Mouse (Mus musculus): ENCODE measurements around the gene Unc119. TPM values are rescaled to one million over a fixed set of nuclear protein-coding genes. Genes with fewer than 3 reads are reported as not detected.

Gene Unc119
- polyA plus RNA-seq, 1 experiment from 2014 or later = 27.5 TPM

- 86% methylated on average over 5 of the region's 5 CpGs for WGBS
- no peak for ATAC-seq (ENCODE audit: insufficient read depth, low FRiP score)
These were observed 9.3 kb upstream of the Unc119 start for GRCm38 (mm10) chr11:78333992-78334391.

GRCm38 (mm10) chr11:78337040-78337439, 6.2 kb upstream of the Unc119 start:
- no peak for ATAC-seq (ENCODE audit: insufficient read depth, low FRiP score)
- Histone ChIP-seq H3K27ac (ENCODE audit: low read length) (no peak overlapping the region), H3K9ac (ENCODE audit: low read length) (no peak overlapping the region), H3K27me3 (ENCODE audit: control insufficient read depth, insufficient read depth, low read length) (no peaks in the 10 kb centered on the region), H3K4me3 (replicated peaks; ENCODE audit: low read length) (no peak overlapping the region), H3K36me3 (ENCODE audit: control insufficient read depth, insufficient read depth, low read length) (peaks cover 10% of the 10 kb centered on the region), H3K4me1 (ENCODE audit: control insufficient read depth, insufficient read depth, low read length) (no peaks in the 10 kb centered on the region), H3K9me3 (replicated peaks; ENCODE audit: control insufficient read depth, low read length) (no peaks in the 10 kb centered on the region), H3K4me2 (ENCODE audit: low read depth, low read length) (no peak overlapping the region)
- WGBS = 94% methylated on average over 8 of the region's 8 CpGs

More at GRCm38 (mm10) chr11:78333992-78334391, 9.3 kb upstream of the Unc119 start:
- Histone ChIP-seq H3K36me3 (ENCODE audit: control insufficient read depth, insufficient read depth, low read length) (peaks cover 10% of the 10 kb centered on the region), H3K27me3 (ENCODE audit: control insufficient read depth, insufficient read depth, low read length) (no peaks in the 10 kb centered on the region), H3K9ac (ENCODE audit: low read length) (no peak overlapping the region), H3K4me2 (ENCODE audit: low read depth, low read length) (no peak overlapping the region), H3K27ac (ENCODE audit: low read length) (no peak overlapping the region), H3K4me3 (replicated peaks; ENCODE audit: low read length) (no peak overlapping the region), H3K4me1 (ENCODE audit: control insufficient read depth, insufficient read depth, low read length) (peaks cover 4% of the 10 kb centered on the region), H3K9me3 (replicated peaks; ENCODE audit: control insufficient read depth, low read length) (no peaks in the 10 kb centered on the region)

- H3K9ac ChIP-seq (ENCODE audit: low read length) = no peak overlapping the region
- H3K4me3 ChIP-seq (replicated peaks; ENCODE audit: low read length) = no peak overlapping the region
- no peak overlapping the region for H3K27ac ChIP-seq (ENCODE audit: low read length)
- no peak for ATAC-seq (ENCODE audit: insufficient read depth, low FRiP score)
- H3K27me3 ChIP-seq (ENCODE audit: control insufficient read depth, insufficient read depth, low read length) = no peaks in the 10 kb centered on the region
- H3K36me3 ChIP-seq (ENCODE audit: control insufficient read depth, insufficient read depth, low read length) = no peaks in the 10 kb centered on the region
- H3K9me3 ChIP-seq (replicated peaks; ENCODE audit: control insufficient read depth, low read length) = no peaks in the 10 kb centered on the region
- no peak overlapping the region for H3K4me2 ChIP-seq (ENCODE audit: low read depth, low read length)
- H3K4me1 ChIP-seq (ENCODE audit: control insufficient read depth, insufficient read depth, low read length) = peaks cover 34% of the 10 kb centered on the region
- WGBS = 79% methylated on average over 12 of the region's 12 CpGs
These were observed 1.6 kb upstream of the Unc119 start for GRCm38 (mm10) chr11:78341702-78342101.

GRCm38 (mm10) chr11:78344328-78344889, 1.1 kb downstream of the Unc119 start:
- peak overlapping the region; percentile 92 for H3K4me2 ChIP-seq (ENCODE audit: low read depth, low read length)
- H3K36me3 ChIP-seq (ENCODE audit: control insufficient read depth, insufficient read depth, low read length) = 0 out of 2 replicates have a peak, but pooled peaks cover 4% of the 10 kb centered on the region
- peak overlapping the region; percentile 93 for H3K9ac ChIP-seq (ENCODE audit: low read length)
- peak overlapping the region; percentile 83 for H3K4me3 ChIP-seq (replicated peaks; ENCODE audit: low read length)
- ATAC-seq (ENCODE audit: insufficient read depth, low FRiP score) = no peak
- H3K27me3 ChIP-seq (ENCODE audit: control insufficient read depth, insufficient read depth, low read length) = no peaks in the 10 kb centered on the region
- no peaks in the 10 kb centered on the region for H3K9me3 ChIP-seq (replicated peaks; ENCODE audit: control insufficient read depth, low read length)
- peak overlapping the region; percentile 85 for H3K27ac ChIP-seq (ENCODE audit: low read length)
- WGBS = 59% methylated on average over 6 of the region's 6 CpGs
- peaks cover 40% of the 10 kb centered on the region for H3K4me1 ChIP-seq (ENCODE audit: control insufficient read depth, insufficient read depth, low read length)

GRCm38 (mm10) chr11:78344890-78345715, 1.8 kb downstream of the Unc119 start:
- Histone ChIP-seq H3K27me3 (ENCODE audit: control insufficient read depth, insufficient read depth, low read length) (no peaks in the 10 kb centered on the region), H3K27ac (ENCODE audit: low read length) (peak overlapping the region; percentile 45; the same call in 1 of the 2 replicates), H3K9ac (ENCODE audit: low read length) (peak overlapping the region; percentile 49), H3K9me3 (replicated peaks; ENCODE audit: control insufficient read depth, low read length) (no peaks in the 10 kb centered on the region), H3K36me3 (ENCODE audit: control insufficient read depth, insufficient read depth, low read length) (0 out of 2 replicates have a peak, but pooled peaks cover 4% of the 10 kb centered on the region), H3K4me3 (replicated peaks; ENCODE audit: low read length) (peak overlapping the region; percentile 83; the same call in 1 of the 2 replicates), H3K4me1 (ENCODE audit: control insufficient read depth, insufficient read depth, low read length) (peaks cover 44% of the 10 kb centered on the region), H3K4me2 (ENCODE audit: low read depth, low read length) (peak overlapping the region; percentile 92)
- 0 out of 2 replicates have a peak, but pooled peaks have one; percentile 11 for ATAC-seq (ENCODE audit: insufficient read depth, low FRiP score)
- WGBS = 39% methylated on average over 8 of the region's 8 CpGs

GRCm38 (mm10) chr11:78345801-78346200, 2.5 kb downstream of the Unc119 start:
- H3K27ac ChIP-seq (ENCODE audit: low read length) = peak overlapping the region; percentile 45; the same call in 1 of the 2 replicates
- H3K27me3 ChIP-seq (ENCODE audit: control insufficient read depth, insufficient read depth, low read length) = no peaks in the 10 kb centered on the region
- WGBS = 73% methylated on average over 7 of the region's 7 CpGs
- no peak overlapping the region for H3K4me3 ChIP-seq (replicated peaks; ENCODE audit: low read length)
- H3K36me3 ChIP-seq (ENCODE audit: control insufficient read depth, insufficient read depth, low read length) = 0 out of 2 replicates have a peak, but pooled peaks cover 4% of the 10 kb centered on the region
- H3K9ac ChIP-seq (ENCODE audit: low read length) = peak overlapping the region; percentile 49
- no peak for ATAC-seq (ENCODE audit: insufficient read depth, low FRiP score)
- H3K4me2 ChIP-seq (ENCODE audit: low read depth, low read length) = 0 out of 2 replicates have a peak overlapping the region, but pooled peaks have one; percentile 23
- peaks cover 44% of the 10 kb centered on the region for H3K4me1 ChIP-seq (ENCODE audit: control insufficient read depth, insufficient read depth, low read length)
- H3K9me3 ChIP-seq (replicated peaks; ENCODE audit: control insufficient read depth, low read length) = no peaks in the 10 kb centered on the region

GRCm38 (mm10) chr11:78346326-78347069, 3.2 kb downstream of the Unc119 start:
- Histone ChIP-seq H3K4me2 (ENCODE audit: low read depth, low read length) (0 out of 2 replicates have a peak overlapping the region, but pooled peaks have one; percentile 23), H3K27me3 (ENCODE audit: control insufficient read depth, insufficient read depth, low read length) (no peaks in the 10 kb centered on the region), H3K4me1 (ENCODE audit: control insufficient read depth, insufficient read depth, low read length) (peaks cover 44% of the 10 kb centered on the region), H3K4me3 (replicated peaks; ENCODE audit: low read length) (no peak overlapping the region), H3K9ac (ENCODE audit: low read length) (no peak overlapping the region; the same call in 1 of the 2 replicates), H3K9me3 (replicated peaks; ENCODE audit: control insufficient read depth, low read length) (no peaks in the 10 kb centered on the region), H3K27ac (ENCODE audit: low read length) (no peak overlapping the region), H3K36me3 (ENCODE audit: control insufficient read depth, insufficient read depth, low read length) (0 out of 2 replicates have a peak, but pooled peaks cover 4% of the 10 kb centered on the region)
- WGBS = 73% methylated on average over 6 of the region's 6 CpGs
- ATAC-seq (ENCODE audit: insufficient read depth, low FRiP score) = no peak

- no peak overlapping the region for H3K4me3 ChIP-seq (replicated peaks; ENCODE audit: low read length)
- H3K9me3 ChIP-seq (replicated peaks; ENCODE audit: control insufficient read depth, low read length) = no peaks in the 10 kb centered on the region
- H3K36me3 ChIP-seq (ENCODE audit: control insufficient read depth, insufficient read depth, low read length) = 0 out of 2 replicates have a peak, but pooled peaks cover 4% of the 10 kb centered on the region
- no peaks in the 10 kb centered on the region for H3K27me3 ChIP-seq (ENCODE audit: control insufficient read depth, insufficient read depth, low read length)
- ATAC-seq (ENCODE audit: insufficient read depth, low FRiP score) = no peak
- peaks cover 44% of the 10 kb centered on the region for H3K4me1 ChIP-seq (ENCODE audit: control insufficient read depth, insufficient read depth, low read length)
- 86% methylated on average over 10 of the region's 10 CpGs for WGBS
- H3K4me2 ChIP-seq (ENCODE audit: low read depth, low read length) = no peak overlapping the region
- H3K27ac ChIP-seq (ENCODE audit: low read length) = no peak overlapping the region
- no peak overlapping the region; the same call in 1 of the 2 replicates for H3K9ac ChIP-seq (ENCODE audit: low read length)
These were observed 3.9 kb downstream of the Unc119 start for GRCm38 (mm10) chr11:78347070-78347754.

Measured in stomach, embryonic 16.5 days (tissue).